Mouse (Mus musculus): ENCODE results near the gene Glb1. TPM values are rescaled to one million over a fixed set of nuclear protein-coding genes. Genes with fewer than 3 reads are reported as not detected.

Gene Glb1
- polyA plus RNA-seq, 1 experiment from 2014 or later, result 42.9 TPM

GRCm38 (mm10) chr9:114399680-114400079 lies 1.2 kb upstream of the Glb1 start:
- Histone ChIP-seq H3K27me3 (replicated peaks) (no peaks in the 10 kb centered on the region), H3K9me3 (no peaks in the 10 kb centered on the region), H3K27ac (replicated peaks) (no peak overlapping the region), H3K4me3 (no peak overlapping the region), H3K36me3 (peaks cover 8% of the 10 kb centered on the region), H3K9ac (no peak overlapping the region), H3K4me1 (peaks cover 18% of the 10 kb centered on the region), H3K4me2 (no peak overlapping the region)
- no peak for ATAC-seq (ENCODE audit: extremely low read depth, insufficient number of reproducible peaks, low FRiP score, low TSS enrichment)
- WGBS, result 76% methylated on average over 12 of the region's 12 CpGs

DNA sequence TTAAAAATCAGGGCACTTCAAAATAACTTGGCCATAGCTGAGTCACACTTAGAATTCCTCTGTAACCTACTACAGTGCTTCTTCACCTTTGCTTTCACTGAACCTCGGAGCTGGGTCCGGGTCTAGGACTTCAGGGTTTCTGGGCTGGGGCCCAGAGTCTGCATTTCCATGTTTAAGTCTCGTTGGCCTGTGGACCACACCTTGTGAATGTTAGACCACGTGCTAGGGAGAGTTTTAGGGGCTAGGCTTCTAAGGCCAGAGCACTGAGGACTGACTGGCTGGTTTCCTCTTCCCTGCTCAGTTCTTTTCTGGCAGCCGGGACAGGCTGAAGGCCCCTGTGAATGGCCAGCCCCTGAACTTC lies 308 bp upstream of the Glb1 start:
- 23% methylated on average over 5 of the region's 5 CpGs for WGBS
- peaks cover 13% of the 10 kb centered on the region for H3K4me1 ChIP-seq
- peak overlapping the region; percentile 91 for H3K27ac ChIP-seq (replicated peaks)
- ATAC-seq (ENCODE audit: extremely low read depth, insufficient number of reproducible peaks, low FRiP score, low TSS enrichment), result no peak
- H3K4me2 ChIP-seq, result peak overlapping the region; percentile 88
- peak overlapping the region; percentile 94 for H3K9ac ChIP-seq
- H3K36me3 ChIP-seq, result peaks cover 17% of the 10 kb centered on the region
- H3K9me3 ChIP-seq, result no peaks in the 10 kb centered on the region
- peak overlapping the region; percentile 95 for H3K4me3 ChIP-seq
- no peaks in the 10 kb centered on the region for H3K27me3 ChIP-seq (replicated peaks)

GRCm38 (mm10) chr9:114401685-114402080 lies 807 bp downstream of the Glb1 start:
- 2% methylated on average over 16 of the region's 16 CpGs for WGBS
- H3K27ac ChIP-seq (replicated peaks), result peak overlapping the region; percentile 91

GRCm38 (mm10) chr9:114407676-114408075 lies 6.8 kb downstream of the Glb1 start:
- no peak for ATAC-seq (ENCODE audit: extremely low read depth, insufficient number of reproducible peaks, low FRiP score, low TSS enrichment)
- Histone ChIP-seq H3K9ac (no peak overlapping the region), H3K4me1 (peaks cover 8% of the 10 kb centered on the region), H3K9me3 (no peaks in the 10 kb centered on the region), H3K36me3 (peaks cover 79% of the 10 kb centered on the region), H3K4me2 (no peak overlapping the region), H3K27me3 (replicated peaks) (no peaks in the 10 kb centered on the region), H3K4me3 (no peak overlapping the region), H3K27ac (replicated peaks) (no peak overlapping the region)
- WGBS, result 90% methylated on average over 2 of the region's 2 CpGs

More at GRCm38 (mm10) chr9:114401685-114402080, 807 bp downstream of the Glb1 start:
- Histone ChIP-seq H3K36me3 (peaks cover 28% of the 10 kb centered on the region), H3K27me3 (replicated peaks) (no peaks in the 10 kb centered on the region), H3K4me3 (peak overlapping the region; percentile 95), H3K4me1 (peaks cover 13% of the 10 kb centered on the region), H3K4me2 (peak overlapping the region; percentile 88), H3K9ac (peak overlapping the region; percentile 94), H3K9me3 (no peaks in the 10 kb centered on the region)
- ATAC-seq (ENCODE audit: extremely low read depth, insufficient number of reproducible peaks, low FRiP score, low TSS enrichment), result no peak

DNA sequence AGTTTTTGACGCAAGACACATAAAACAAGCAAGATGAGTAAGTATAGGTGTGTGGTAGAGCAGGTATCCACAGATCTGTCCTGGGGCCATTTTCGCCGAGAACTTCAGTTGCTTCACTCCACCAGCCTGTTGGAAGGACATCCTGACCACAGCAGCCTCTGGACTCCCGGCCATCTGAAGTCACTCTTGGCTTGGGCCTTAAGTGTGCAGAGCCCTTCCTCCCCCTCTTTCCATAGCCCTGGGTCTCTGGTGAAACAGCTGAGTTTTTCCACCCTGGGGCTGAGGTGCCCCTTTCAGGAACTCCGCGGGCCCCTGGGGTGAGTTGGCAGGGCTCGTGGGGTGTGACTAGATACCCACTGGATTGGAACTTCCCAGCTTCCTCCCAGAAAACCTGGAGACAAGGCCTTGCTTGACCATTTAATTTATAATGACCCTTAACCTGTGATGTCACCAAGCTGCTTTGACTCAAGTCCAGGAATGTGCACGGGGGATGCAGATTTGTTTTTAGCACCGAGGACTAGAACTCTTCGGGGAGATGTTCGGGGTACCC lies 9.5 kb downstream of the Glb1 start:
- Histone ChIP-seq H3K36me3 (peaks cover 71% of the 10 kb centered on the region), H3K4me3 (no peak overlapping the region), H3K4me1 (peaks cover 9% of the 10 kb centered on the region), H3K27ac (replicated peaks) (no peak overlapping the region), H3K9ac (no peak overlapping the region), H3K4me2 (no peak overlapping the region), H3K27me3 (replicated peaks) (no peaks in the 10 kb centered on the region), H3K9me3 (no peaks in the 10 kb centered on the region)
- 92% methylated on average over 11 of the region's 11 CpGs for WGBS
- no peak for ATAC-seq (ENCODE audit: extremely low read depth, insufficient number of reproducible peaks, low FRiP score, low TSS enrichment)

DNA sequence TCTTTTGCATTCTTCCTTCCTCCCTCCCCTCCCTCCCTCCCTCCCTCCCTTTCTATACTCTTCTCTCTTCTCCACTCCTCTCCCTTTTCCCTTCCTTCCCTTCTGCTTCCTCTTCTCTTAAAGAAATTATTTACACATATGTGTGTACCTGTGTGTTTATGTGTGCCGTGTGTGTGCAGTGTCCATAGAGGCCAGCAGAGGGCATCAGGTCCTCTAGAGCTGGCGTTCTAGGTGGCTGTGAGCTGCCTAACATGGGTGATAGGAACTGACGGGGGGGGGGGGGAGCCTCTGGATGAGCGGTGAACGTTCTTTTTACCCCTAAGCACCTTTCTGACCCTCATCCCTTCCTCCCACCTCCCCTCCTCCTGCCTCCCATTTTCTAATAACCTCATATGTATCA lies 10.4 kb downstream of the Glb1 start:
- Histone ChIP-seq H3K36me3 (peaks cover 62% of the 10 kb centered on the region), H3K4me2 (no peak overlapping the region), H3K27ac (replicated peaks) (no peak overlapping the region), H3K9me3 (no peaks in the 10 kb centered on the region), H3K9ac (no peak overlapping the region), H3K4me3 (no peak overlapping the region), H3K4me1 (peaks cover 9% of the 10 kb centered on the region), H3K27me3 (replicated peaks) (no peaks in the 10 kb centered on the region)
- no peak for ATAC-seq (ENCODE audit: extremely low read depth, insufficient number of reproducible peaks, low FRiP score, low TSS enrichment)
- 72% methylated on average over 5 of the region's 5 CpGs for WGBS

DNA sequence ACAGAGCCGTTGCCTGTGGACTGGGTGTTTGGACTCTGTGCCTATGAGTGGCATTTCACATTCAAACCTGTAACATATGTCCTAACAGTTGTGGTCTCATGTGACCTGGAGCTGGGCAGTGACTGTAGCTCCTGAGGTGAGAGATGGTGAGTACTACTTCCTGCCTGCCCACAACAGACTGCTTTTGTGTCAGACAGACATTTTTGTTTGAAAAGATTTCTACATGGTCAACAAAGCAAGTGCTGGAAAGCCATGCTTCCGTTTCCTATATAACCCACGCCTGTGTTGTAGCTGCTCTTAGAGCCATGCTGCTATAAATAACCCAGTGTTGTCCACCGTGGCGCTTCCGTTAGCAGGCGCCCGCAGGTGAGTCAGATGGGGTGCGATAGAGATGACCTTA lies 11.5 kb downstream of the Glb1 start:
- H3K4me1 ChIP-seq, result peaks cover 9% of the 10 kb centered on the region
- H3K36me3 ChIP-seq, result peaks cover 53% of the 10 kb centered on the region

GRCm38 (mm10) chr9:114413866-114414265 lies 13.0 kb downstream of the Glb1 start:
- peaks cover 9% of the 10 kb centered on the region for H3K4me1 ChIP-seq
- no peak overlapping the region for H3K27ac ChIP-seq (replicated peaks)
- H3K9ac ChIP-seq, result no peak overlapping the region
- H3K36me3 ChIP-seq, result peaks cover 39% of the 10 kb centered on the region
- no peaks in the 10 kb centered on the region for H3K27me3 ChIP-seq (replicated peaks)
- H3K4me3 ChIP-seq, result no peak overlapping the region
- ATAC-seq (ENCODE audit: extremely low read depth, insufficient number of reproducible peaks, low FRiP score, low TSS enrichment), result no peak
- H3K4me2 ChIP-seq, result no peak overlapping the region
- H3K9me3 ChIP-seq, result no peaks in the 10 kb centered on the region
- 79% methylated on average over 12 of the region's 12 CpGs for WGBS

More for the DNA sequence above, 11.5 kb downstream of the Glb1 start:
- no peak for ATAC-seq (ENCODE audit: extremely low read depth, insufficient number of reproducible peaks, low FRiP score, low TSS enrichment)
- Histone ChIP-seq H3K27ac (replicated peaks) (peak overlapping the region; percentile 13), H3K27me3 (replicated peaks) (no peaks in the 10 kb centered on the region), H3K9me3 (no peaks in the 10 kb centered on the region), H3K4me2 (no peak overlapping the region), H3K9ac (0 out of 2 replicates have a peak overlapping the region, but pooled peaks have one; percentile 8), H3K4me3 (no peak overlapping the region)
- 60% methylated on average over 9 of the region's 9 CpGs for WGBS

GRCm38 (mm10) chr9:114415701-114416100 lies 14.8 kb downstream of the Glb1 start:
- H3K9me3 ChIP-seq, result no peaks in the 10 kb centered on the region
- no peak overlapping the region for H3K4me3 ChIP-seq
- 20% methylated on average over 11 of the region's 11 CpGs for WGBS
- no peak overlapping the region for H3K27ac ChIP-seq (replicated peaks)
- no peak for ATAC-seq (ENCODE audit: extremely low read depth, insufficient number of reproducible peaks, low FRiP score, low TSS enrichment)
- H3K4me2 ChIP-seq, result no peak overlapping the region
- peaks cover 33% of the 10 kb centered on the region for H3K36me3 ChIP-seq
- no peak overlapping the region for H3K9ac ChIP-seq
- peaks cover 9% of the 10 kb centered on the region for H3K4me1 ChIP-seq
- no peaks in the 10 kb centered on the region for H3K27me3 ChIP-seq (replicated peaks)

- 85% methylated on average over 21 of the region's 21 CpGs for WGBS
- H3K9ac ChIP-seq, result no peak overlapping the region
- no peak overlapping the region for H3K4me2 ChIP-seq
- no peak overlapping the region for H3K27ac ChIP-seq (replicated peaks)
- H3K27me3 ChIP-seq (replicated peaks), result no peaks in the 10 kb centered on the region
- ATAC-seq (ENCODE audit: extremely low read depth, insufficient number of reproducible peaks, low FRiP score, low TSS enrichment), result no peak
- peaks cover 9% of the 10 kb centered on the region for H3K4me1 ChIP-seq
- peaks cover 26% of the 10 kb centered on the region for H3K36me3 ChIP-seq
- no peaks in the 10 kb centered on the region for H3K9me3 ChIP-seq
- H3K4me3 ChIP-seq, result no peak overlapping the region
Observed at GRCm38 (mm10) chr9:114416646-114417517, 16.0 kb downstream of the Glb1 start.

DNA sequence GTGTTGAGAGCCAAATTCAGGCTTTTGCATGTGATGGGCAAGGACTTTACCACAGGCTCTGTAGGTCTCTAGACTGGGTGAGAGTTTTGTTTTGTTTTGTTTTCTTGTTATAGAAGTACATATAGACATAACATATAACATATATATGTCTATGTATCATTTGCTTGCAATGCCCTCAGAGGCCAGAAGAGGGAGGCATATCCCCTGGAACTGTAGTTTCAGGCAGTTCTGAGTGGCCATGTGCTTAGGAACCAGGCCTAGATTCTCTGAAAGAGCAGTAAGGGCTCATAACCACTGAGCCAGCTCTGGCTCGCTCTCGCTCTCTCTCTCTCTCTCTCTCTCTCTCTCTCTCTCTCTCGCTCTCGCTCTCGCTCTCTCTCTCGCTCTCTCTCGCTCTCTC lies 17.3 kb downstream of the Glb1 start:
- no peaks in the 10 kb centered on the region for H3K9me3 ChIP-seq
- WGBS, result 66% methylated on average over 7 of the region's 7 CpGs
- no peak overlapping the region for H3K27ac ChIP-seq (replicated peaks)
- no peaks in the 10 kb centered on the region for H3K27me3 ChIP-seq (replicated peaks)
- no peaks in the 10 kb centered on the region for H3K4me1 ChIP-seq
- H3K9ac ChIP-seq, result no peak overlapping the region
- no peak overlapping the region for H3K4me2 ChIP-seq
- peaks cover 22% of the 10 kb centered on the region for H3K36me3 ChIP-seq
- H3K4me3 ChIP-seq, result no peak overlapping the region
- ATAC-seq (ENCODE audit: extremely low read depth, insufficient number of reproducible peaks, low FRiP score, low TSS enrichment), result no peak

GRCm38 (mm10) chr9:114420443-114420842 lies 19.6 kb downstream of the Glb1 start:
- Histone ChIP-seq H3K27me3 (replicated peaks) (no peaks in the 10 kb centered on the region), H3K36me3 (peaks cover 31% of the 10 kb centered on the region), H3K4me3 (no peak overlapping the region), H3K27ac (replicated peaks) (no peak overlapping the region), H3K4me2 (no peak overlapping the region), H3K9me3 (peaks cover 3% of the 10 kb centered on the region; the same call in 1 of the 2 replicates), H3K9ac (no peak overlapping the region), H3K4me1 (no peaks in the 10 kb centered on the region)
- ATAC-seq (ENCODE audit: extremely low read depth, insufficient number of reproducible peaks, low FRiP score, low TSS enrichment), result no peak
- 68% methylated on average over 8 of the region's 8 CpGs for WGBS
